Mouse (Mus musculus): ENCODE results near the gene Samd10.

The Samd10 gene

GRCm38 (mm10) chr2:181592231-181593041, 6.6 kb downstream of the Samd10 start, which contains the start of gene Zfp512b:
Zfp512b (minus strand) TSS chr2:181592803.
- DNase-seq (ENCODE audit: low spot score in 2 of 2), result peak; percentile 61 to 64

- no peak for DNase-seq (ENCODE audit: low spot score in 2 of 2)
These were observed 7.4 kb downstream of the Samd10 start, which contains the start of gene Prpf6 for GRCm38 (mm10) chr2:181591528-181592085. Prpf6 (plus strand) TSS chr2:181591868.

GRCm38 (mm10) chr2:181590471-181590870, 8.5 kb downstream of the Samd10 start:
- no peak for DNase-seq (ENCODE audit: low spot score in 2 of 2)

- no peak for DNase-seq (ENCODE audit: low spot score in 2 of 2)
These were observed 9.3 kb downstream of the Samd10 start for GRCm38 (mm10) chr2:181589732-181590105.

GRCm38 (mm10) chr2:181589011-181589731, 9.8 kb downstream of the Samd10 start:
- no peak for DNase-seq (ENCODE audit: low spot score in 2 of 2)

GRCm38 (mm10) chr2:181588229-181588780, 10.7 kb downstream of the Samd10 start:
- DNase-seq (ENCODE audit: low spot score in 2 of 2), result no peak

GRCm38 (mm10) chr2:181587796-181588195, 11.2 kb downstream of the Samd10 start:
- no peak for DNase-seq (ENCODE audit: low spot score in 2 of 2)

GRCm38 (mm10) chr2:181586124-181586523, 12.9 kb downstream of the Samd10 start:
- no peak for DNase-seq (ENCODE audit: low spot score in 2 of 2)

GRCm38 (mm10) chr2:181585506-181585905, 13.5 kb downstream of the Samd10 start:
- DNase-seq (ENCODE audit: low spot score in 2 of 2), result no peak

- no peak for DNase-seq (ENCODE audit: low spot score in 2 of 2)
These were observed 14.5 kb downstream of the Samd10 start, which contains the start of gene Uckl1 for GRCm38 (mm10) chr2:181584411-181584942. Uckl1 (minus strand) TSS chr2:181584892.

GRCm38 (mm10) chr2:181583460-181584257, 15.4 kb downstream of the Samd10 start:
- no peak for DNase-seq (ENCODE audit: low spot score in 2 of 2)

GRCm38 (mm10) chr2:181582939-181583338, 16.1 kb downstream of the Samd10 start:
- DNase-seq (ENCODE audit: low spot score in 2 of 2), result no peak

GRCm38 (mm10) chr2:181582358-181582757, 16.7 kb downstream of the Samd10 start:
- no peak for DNase-seq (ENCODE audit: low spot score in 2 of 2)

- peak; percentile 85 to 88 for DNase-seq (ENCODE audit: low spot score in 2 of 2)
These were observed 17.5 kb downstream of the Samd10 start for GRCm38 (mm10) chr2:181581402-181582120.

GRCm38 (mm10) chr2:181581016-181581401, 18.0 kb downstream of the Samd10 start:
- DNase-seq (ENCODE audit: low spot score in 2 of 2), result peak; percentile 72 to 85

- no peak for DNase-seq (ENCODE audit: low spot score in 2 of 2)
These were observed 18.8 kb downstream of the Samd10 start for GRCm38 (mm10) chr2:181580131-181580772.

GRCm38 (mm10) chr2:181579681-181580080, 19.3 kb downstream of the Samd10 start:
- no peak for DNase-seq (ENCODE audit: low spot score in 2 of 2)

- DNase-seq (ENCODE audit: low spot score in 2 of 2), result no peak
These were observed 20.0 kb downstream of the Samd10 start for GRCm38 (mm10) chr2:181578790-181579618.

Data from urinary bladder, postnatal 36 days (tissue).